Mouse (Mus musculus) intestine, postnatal 0 days (tissue): ENCODE results near the gene Svbp. TPM values are rescaled to one million over a fixed set of nuclear protein-coding genes. Genes with fewer than 3 reads are reported as not detected.

ENCODE experiments used
- ATAC-seq: fragments of 200-750 bp; cut with Nextera tagmentation; 2 replicates; pipeline ENCODE4 v1.8.0; 2017; ENCODE audit warnings: mild to moderate bottlenecking, moderate TSS enrichment, moderate library complexity
- H3K27ac ChIP-seq: fragments of 300-500 bp; sonication (generic); 2 replicates; pipeline ENCODE4 v1.5.1; 2014; ENCODE audit warnings: mild to moderate bottlenecking, low read depth, low read length, moderate library complexity
- H3K27me3 ChIP-seq: fragments of 300-500 bp; sonication (generic); replicated peaks from 2 replicates; pipeline ENCODE4 v1.6.1; 2014; ENCODE audit warnings: low read length, mixed read lengths; ENCODE audit not compliant: control insufficient read depth, insufficient read depth
- H3K36me3 ChIP-seq: fragments of 300-500 bp; sonication (generic); 2 replicates; pipeline ENCODE4 v1.6.1; 2014; ENCODE audit warnings: mild to moderate bottlenecking, moderate library complexity; ENCODE audit not compliant: control insufficient read depth, insufficient read depth
- H3K4me1 ChIP-seq: fragments of 300-500 bp; sonication (generic); replicated peaks from 2 replicates; pipeline ENCODE4 v1.6.1; 2014; ENCODE audit warnings: antibody characterized with exemption, low read length, mixed read lengths; ENCODE audit not compliant: control insufficient read depth, insufficient read depth
- H3K4me2 ChIP-seq: fragments of 300-500 bp; sonication (generic); replicated peaks from 2 replicates; pipeline ENCODE4 v1.6.1; 2014; ENCODE audit warnings: low read depth, mild to moderate bottlenecking, moderate library complexity
- H3K4me3 ChIP-seq: fragments of 300-500 bp; sonication (generic); 2 replicates; pipeline ENCODE4 v1.5.1; 2014; ENCODE audit warnings: low read depth, low read length
- H3K9ac ChIP-seq: fragments of 300-500 bp; sonication (generic); 2 replicates; pipeline ENCODE4 v1.6.1; 2014; ENCODE audit warnings: mild to moderate bottlenecking, low read depth, low read length
- H3K9me3 ChIP-seq: fragments of 300-500 bp; sonication (generic); 2 replicates; pipeline ENCODE4 v1.6.1; 2016; ENCODE audit warnings: mixed run types; ENCODE audit not compliant: control insufficient read depth
- CTCF ChIP-seq: sonication (generic); IDR thresholded peaks from 2 replicates; pipeline ENCODE4 v1.5.1; 2016; ENCODE audit warnings: low read depth, mild to moderate bottlenecking, control low read depth, antibody characterized with exemption, moderate library complexity
- WGBS: fragments of 180-500 bp; shearing (Covaris S2); extraction: QIAGEN DNeasy Blood & Tissue Kit; methylation state at CpG from one replicate; pipeline ENCODE4 v1.1.7; 2014; 5-methylcytosine and 5-hydroxymethylcytosine counted together
- polyA plus RNA-seq: library from polyadenylated mRNA; unstranded; fragments of >200 nt; fragmentation: Nextera tagmentation; extraction: Ambion mirVana; gene quantifications from 2 replicates; pipeline ENCODE4 v1.2.1, GENCODE M21; 2015

The Svbp gene
- 88.1 and 91.6 TPM in 2 replicates for polyA plus RNA-seq

DNA sequence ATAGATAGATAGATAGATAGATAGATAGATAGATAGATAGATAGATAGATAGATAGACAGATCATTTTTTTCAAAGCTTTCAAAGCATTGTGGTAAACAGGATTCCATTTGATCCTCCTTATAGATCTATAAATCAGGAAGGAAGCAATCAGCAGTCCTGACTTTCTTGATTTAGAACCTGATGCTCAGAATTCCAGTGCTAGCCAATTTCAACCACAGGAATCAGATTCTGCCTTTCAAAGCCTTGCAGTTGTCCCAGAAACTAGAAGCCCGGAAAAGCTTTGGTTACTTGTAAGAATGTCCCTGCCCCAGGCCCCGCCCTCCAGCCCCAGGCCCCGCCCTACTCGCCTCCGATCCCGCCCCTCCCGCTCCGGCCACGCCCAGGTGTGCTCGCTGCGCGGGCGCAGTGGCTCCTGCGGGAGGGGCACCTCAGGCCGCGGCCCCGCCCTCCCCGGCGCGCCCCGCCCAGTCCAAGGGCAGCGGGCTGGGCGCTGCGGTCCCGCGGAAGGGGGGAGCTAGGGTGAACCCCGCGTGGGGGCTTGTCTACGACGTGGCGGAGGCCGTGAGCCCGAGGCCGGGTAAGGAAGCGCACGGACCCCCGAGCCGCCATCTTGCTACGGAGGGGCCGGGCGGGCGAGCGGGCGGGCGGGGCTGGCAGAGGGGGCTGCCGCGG, at the start of gene Svbp:
TSS of gene Svbp (plus strand) at position 398 of the 673 bp plus-strand sequence.
- under 1% methylated on average over 43 of the region's 47 CpGs for WGBS
- H3K4me2 ChIP-seq = peak within 1 kb of the TSS; percentile 72
- H3K4me1 ChIP-seq = 0 out of 2 replicates have a peak, but pooled peaks cover 3% of the 10 kb centered on the region
- H3K27me3 ChIP-seq = no peaks in the 10 kb centered on the region
- peak; percentile 95 for ATAC-seq
- no peaks in the 10 kb centered on the region for H3K36me3 ChIP-seq
- H3K9ac ChIP-seq = peak within 1 kb of the TSS; percentile 61
- no peak for TF ChIP-seq CTCF
- no peaks in the 10 kb centered on the region for H3K9me3 ChIP-seq
- peak within 1 kb of the TSS; percentile 88 for H3K4me3 ChIP-seq
- H3K27ac ChIP-seq = peak within 1 kb of the TSS; percentile 36; the same call in 1 of the 2 replicates

DNA sequence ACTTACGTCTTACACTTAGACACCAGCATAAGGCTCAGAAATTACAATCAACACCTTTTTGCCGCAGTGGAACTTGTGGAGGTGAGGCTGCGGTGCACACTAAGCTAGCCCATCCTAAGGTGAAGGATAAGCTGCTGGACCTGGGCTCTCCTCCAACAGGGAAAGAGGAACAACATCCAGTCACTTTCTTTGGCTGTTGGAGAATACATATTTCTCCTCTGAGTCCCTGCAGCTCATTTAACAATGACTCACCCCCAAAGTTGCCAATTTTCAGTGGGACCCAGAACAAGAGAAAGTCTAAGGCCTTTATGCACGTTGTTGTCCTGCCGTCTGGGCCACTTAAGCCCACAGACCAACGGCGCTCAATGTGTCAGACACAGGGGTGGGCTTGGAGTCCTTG, 48.3 kb upstream of the Svbp start:
- Histone ChIP-seq H3K4me1 (no peaks in the 10 kb centered on the region), H3K9ac (no peak overlapping the region), H3K27me3 (peaks cover 5% of the 10 kb centered on the region; the same call in 1 of the 2 replicates), H3K4me2 (no peak overlapping the region), H3K9me3 (no peaks in the 10 kb centered on the region), H3K36me3 (no peaks in the 10 kb centered on the region), H3K4me3 (no peak overlapping the region), H3K27ac (no peak overlapping the region)
- no peak for TF ChIP-seq CTCF
- WGBS = 80% methylated on average over 7 of the region's 7 CpGs
- ATAC-seq = no peak

DNA sequence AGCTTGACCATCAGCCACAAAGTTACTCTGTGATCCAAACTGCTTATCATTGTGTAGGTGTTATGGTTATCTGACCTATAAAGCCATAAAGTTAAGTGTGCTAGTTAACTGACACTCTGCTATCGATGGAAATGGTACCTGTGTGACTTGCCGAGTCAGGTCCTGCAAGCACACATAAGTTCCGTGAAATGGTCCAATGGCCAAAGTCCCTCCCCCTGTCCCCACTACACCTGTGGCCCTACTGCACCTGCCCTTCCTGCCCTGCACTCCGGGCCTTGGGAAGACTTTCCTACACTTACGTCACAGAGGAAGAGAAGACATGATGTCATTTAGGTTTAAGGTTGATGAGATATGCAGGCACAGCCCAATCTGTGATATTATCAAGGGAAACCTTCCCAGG, 47.8 kb upstream of the Svbp start:
- ATAC-seq = peak; percentile 69
- Histone ChIP-seq H3K27ac (no peak overlapping the region), H3K4me2 (no peak overlapping the region), H3K27me3 (peaks cover 4% of the 10 kb centered on the region; the same call in 1 of the 2 replicates), H3K9me3 (no peaks in the 10 kb centered on the region), H3K36me3 (no peaks in the 10 kb centered on the region), H3K4me1 (no peaks in the 10 kb centered on the region), H3K9ac (no peak overlapping the region), H3K4me3 (no peak overlapping the region)
- 43% methylated on average over 5 of the region's 5 CpGs for WGBS
- TF ChIP-seq CTCF = no peak

DNA sequence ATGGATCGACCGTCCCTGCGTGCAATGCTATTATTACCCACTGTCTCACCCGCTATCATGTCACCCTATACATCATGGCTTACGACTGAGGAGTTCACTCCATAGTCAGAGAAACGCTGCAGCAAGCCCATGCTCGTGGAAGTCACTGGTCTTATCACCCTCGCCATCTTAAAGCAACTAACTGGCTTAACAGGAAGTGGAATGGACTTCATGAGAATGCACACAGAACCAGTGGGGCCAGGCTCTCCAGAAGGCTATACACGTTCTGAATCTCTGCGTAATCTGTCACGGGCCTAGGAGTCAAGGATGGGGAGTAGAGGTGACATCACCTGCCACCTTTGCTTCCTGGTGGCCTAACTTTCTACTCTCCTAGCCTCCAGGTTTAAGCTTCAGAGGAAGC, 46.4 kb upstream of the Svbp start:
- H3K9me3 ChIP-seq = no peaks in the 10 kb centered on the region
- H3K4me2 ChIP-seq = no peak overlapping the region
- no peak for TF ChIP-seq CTCF
- H3K27me3 ChIP-seq = no peaks in the 10 kb centered on the region; the same call in 1 of the 2 replicates
- H3K4me1 ChIP-seq = no peaks in the 10 kb centered on the region
- ATAC-seq = no peak
- H3K9ac ChIP-seq = no peak overlapping the region
- 75% methylated on average over 11 of the region's 11 CpGs for WGBS
- no peaks in the 10 kb centered on the region for H3K36me3 ChIP-seq
- no peak overlapping the region for H3K27ac ChIP-seq
- H3K4me3 ChIP-seq = no peak overlapping the region

DNA sequence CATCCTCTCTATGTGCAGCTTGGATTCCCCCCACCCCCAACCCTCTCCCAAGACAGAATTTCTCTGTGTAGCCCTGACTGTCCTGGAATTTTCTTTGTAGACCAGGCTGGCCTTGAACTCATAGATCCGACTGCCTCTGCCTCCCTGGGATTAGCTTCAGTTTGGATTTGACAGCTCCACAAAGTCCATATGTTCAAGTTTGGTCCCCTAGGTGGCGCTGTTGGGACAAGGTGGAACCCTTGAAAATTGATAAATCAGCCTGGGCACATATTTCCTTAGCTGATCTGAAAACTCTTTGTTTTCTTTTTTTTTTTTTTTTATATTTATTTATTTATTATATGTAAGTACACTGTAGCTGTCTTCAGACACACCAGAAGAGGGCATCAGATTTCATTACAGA, 37.9 kb upstream of the Svbp start:
- 34% methylated on average over 2 of the region's 2 CpGs for WGBS
- no peaks in the 10 kb centered on the region for H3K36me3 ChIP-seq
- no peak overlapping the region for H3K4me3 ChIP-seq
- no peaks in the 10 kb centered on the region for H3K4me1 ChIP-seq
- H3K27ac ChIP-seq = no peak overlapping the region
- no peak for ATAC-seq
- no peak overlapping the region for H3K4me2 ChIP-seq
- no peak overlapping the region for H3K9ac ChIP-seq
- TF ChIP-seq CTCF = peak; percentile 70
- H3K9me3 ChIP-seq = no peaks in the 10 kb centered on the region
- no peaks in the 10 kb centered on the region for H3K27me3 ChIP-seq

DNA sequence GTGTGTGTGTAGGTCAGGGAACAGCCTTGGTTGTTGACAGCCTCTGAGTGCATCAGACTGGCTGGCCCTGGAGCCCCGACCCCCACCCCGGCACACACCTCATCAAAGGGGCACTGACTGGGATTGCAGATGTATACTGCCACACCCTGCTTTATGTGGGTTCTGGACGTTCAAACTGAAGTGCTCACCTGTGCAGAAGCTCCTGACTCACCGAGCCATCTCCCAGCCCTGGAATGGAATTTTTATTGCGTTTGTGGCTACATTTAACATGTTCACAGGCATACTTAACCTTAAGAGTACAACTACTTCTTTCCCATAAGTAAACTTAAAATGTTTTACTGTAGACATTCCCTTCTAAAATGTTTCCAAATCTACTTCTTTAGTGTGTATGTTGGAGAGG, 37.2 kb upstream of the Svbp start:
- H3K27me3 ChIP-seq = no peaks in the 10 kb centered on the region
- H3K9ac ChIP-seq = no peak overlapping the region
- no peaks in the 10 kb centered on the region for H3K9me3 ChIP-seq
- H3K4me2 ChIP-seq = no peak overlapping the region
- H3K4me1 ChIP-seq = no peaks in the 10 kb centered on the region
- peak; percentile 81 for ATAC-seq
- H3K4me3 ChIP-seq = no peak overlapping the region
- no peaks in the 10 kb centered on the region for H3K36me3 ChIP-seq
- H3K27ac ChIP-seq = no peak overlapping the region
- no peak for TF ChIP-seq CTCF
- 40% methylated on average over 5 of the region's 5 CpGs for WGBS

DNA sequence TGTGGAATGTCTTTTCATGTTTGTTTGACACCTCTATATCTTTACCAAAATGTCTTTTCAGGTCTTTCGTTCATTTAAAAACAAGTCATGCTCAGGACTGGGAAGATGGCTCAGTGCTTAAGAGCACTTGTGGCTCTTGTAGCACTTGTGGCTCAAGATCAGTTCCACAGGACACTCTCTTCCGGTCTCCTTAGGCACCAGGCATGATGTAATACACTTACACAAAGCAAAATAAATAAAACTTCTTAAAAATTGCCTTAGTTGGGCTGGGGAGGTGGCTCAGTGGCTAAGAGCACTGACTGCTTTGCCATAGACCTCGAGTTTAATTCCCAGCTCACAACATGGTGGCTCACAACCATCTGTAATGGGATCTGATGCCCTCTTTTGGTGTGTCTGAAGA, 33.7 kb upstream of the Svbp start:
- Histone ChIP-seq H3K9ac (no peak overlapping the region), H3K9me3 (no peaks in the 10 kb centered on the region), H3K27me3 (no peaks in the 10 kb centered on the region), H3K4me2 (no peak overlapping the region), H3K27ac (no peak overlapping the region), H3K36me3 (no peaks in the 10 kb centered on the region), H3K4me1 (no peaks in the 10 kb centered on the region), H3K4me3 (no peak overlapping the region)
- no peak for TF ChIP-seq CTCF
- 74% methylated on average over 3 of the region's 3 CpGs for WGBS
- no peak for ATAC-seq
